Mouse (Mus musculus) embryonic facial prominence, embryonic 13.5 days (tissue): ENCODE measurements around the gene Prr23a3. TPM values are rescaled to one million over a fixed set of nuclear protein-coding genes. Genes with fewer than 3 reads are reported as not detected.

ENCODE experiments used
- ATAC-seq: fragments of 200-750 bp; cut with Nextera tagmentation; 2 replicates; pipeline ENCODE4 v1.8.0; 2017; ENCODE audit warnings: low read depth; ENCODE audit not compliant: insufficient number of reproducible peaks, insufficient read depth, low FRiP score, low TSS enrichment
- H3K27ac ChIP-seq: fragments of 300-500 bp; sonication (generic); 2 replicates; pipeline ENCODE4 v1.5.1; 2015; ENCODE audit warnings: moderate library complexity, mild to moderate bottlenecking, inconsistent platforms
- H3K27me3 ChIP-seq: fragments of 300-500 bp; sonication (generic); 2 replicates; pipeline ENCODE4 v1.6.1; 2015; ENCODE audit warnings: mild to moderate bottlenecking, inconsistent platforms
- H3K36me3 ChIP-seq: fragments of 300-500 bp; sonication (generic); 2 replicates; pipeline ENCODE4 v1.6.1; 2015; ENCODE audit warnings: mild to moderate bottlenecking, inconsistent platforms
- H3K4me1 ChIP-seq: fragments of 300-500 bp; sonication (generic); 2 replicates; pipeline ENCODE4 v1.6.1; 2015; ENCODE audit warnings: inconsistent platforms
- H3K4me2 ChIP-seq: fragments of 300-500 bp; sonication (generic); 2 replicates; pipeline ENCODE4 v1.6.1; 2015; ENCODE audit warnings: moderate library complexity, mild to moderate bottlenecking, inconsistent platforms
- H3K4me3 ChIP-seq: fragments of 300-500 bp; sonication (generic); 2 replicates; pipeline ENCODE4 v1.5.1; 2015; ENCODE audit warnings: mild to moderate bottlenecking, inconsistent platforms
- H3K9ac ChIP-seq: fragments of 300-500 bp; sonication (generic); 2 replicates; pipeline ENCODE4 v1.6.1; 2015; ENCODE audit warnings: mild to moderate bottlenecking, inconsistent platforms
- H3K9me3 ChIP-seq: fragments of 300-500 bp; sonication (generic); 2 replicates; pipeline ENCODE4 v1.6.1; 2016; ENCODE audit warnings: inconsistent platforms
- WGBS: fragments of 180-500 bp; shearing (Covaris S2); methylation state at CpG from one replicate; pipeline ENCODE4 v1.1.7; 2015; ENCODE audit warnings: mixed read lengths; 5-methylcytosine and 5-hydroxymethylcytosine counted together
- polyA plus RNA-seq: library from polyadenylated mRNA; unstranded; fragments of >200 nt; fragmentation: Nextera tagmentation; extraction: Ambion mirVana; gene quantifications from 2 replicates; pipeline ENCODE4 v1.2.1, GENCODE M21; 2015

Prr23a3 gene
- polyA plus RNA-seq, 1 experiment from 2014 or later, result not detected

- no peak for ATAC-seq
- 75% methylated on average over 3 of the region's 3 CpGs for WGBS
These were observed 1.1 kb upstream of the Prr23a3 start for GRCm38 (mm10) chr9:98863463-98863862.

GRCm38 (mm10) chr9:98901486-98901885, 36.9 kb downstream of the Prr23a3 start:
- Histone ChIP-seq H3K27ac (no peak overlapping the region), H3K4me2 (no peak overlapping the region), H3K4me1 (no peaks in the 10 kb centered on the region), H3K4me3 (no peak overlapping the region), H3K27me3 (no peaks in the 10 kb centered on the region), H3K9ac (no peak overlapping the region), H3K9me3 (peaks cover 13% of the 10 kb centered on the region), H3K36me3 (no peaks in the 10 kb centered on the region)
- WGBS, result 78% methylated on average over 1 of the region's 1 CpGs
- no peak for ATAC-seq

More at GRCm38 (mm10) chr9:98863463-98863862, 1.1 kb upstream of the Prr23a3 start:
- Histone ChIP-seq H3K27ac (no peak overlapping the region), H3K4me2 (no peak overlapping the region), H3K36me3 (no peaks in the 10 kb centered on the region), H3K9me3 (no peaks in the 10 kb centered on the region; the same call in 1 of the 2 replicates), H3K4me1 (no peaks in the 10 kb centered on the region), H3K27me3 (peaks cover 12% of the 10 kb centered on the region), H3K9ac (no peak overlapping the region), H3K4me3 (no peak overlapping the region)

GRCm38 (mm10) chr9:98902819-98903218, 38.3 kb downstream of the Prr23a3 start, which contains the start of gene 7420426K07Rik:
7420426K07Rik (plus strand) TSS chr9:98903119.
- Histone ChIP-seq H3K9me3 (peaks cover 4% of the 10 kb centered on the region; the same call in 1 of the 2 replicates), H3K4me2 (no peak within 1 kb of the TSS), H3K4me3 (no peak within 1 kb of the TSS), H3K36me3 (no peaks in the 10 kb centered on the region), H3K27ac (no peak within 1 kb of the TSS), H3K4me1 (no peaks in the 10 kb centered on the region), H3K27me3 (no peaks in the 10 kb centered on the region), H3K9ac (no peak within 1 kb of the TSS)
- ATAC-seq, result no peak
- WGBS, result 86% methylated on average over 2 of the region's 2 CpGs

Other genes starting within 250 kb of the Prr23a3 start
- not detected in 2 replicates for gene Prr23a1, start 22.3 kb upstream of the Prr23a3 start, polyA plus RNA-seq
- gene Prr23a2, start 8.3 kb upstream of the Prr23a3 start, polyA plus RNA-seq, result not detected in 2 replicates
- not detected in 2 replicates for gene 7420426K07Rik, start 38.4 kb downstream of the Prr23a3 start, polyA plus RNA-seq
- 1.2 and 1.7 TPM in 2 replicates for gene Foxl2, start 90.5 kb downstream of the Prr23a3 start, polyA plus RNA-seq
- gene Faim, start 121.6 kb downstream of the Prr23a3 start, polyA plus RNA-seq, result 48.8 and 59.1 TPM in 2 replicates
- gene Gm1123, start 170.9 kb downstream of the Prr23a3 start, polyA plus RNA-seq, result 0.45 TPM in 1 of 2 replicates, not detected in the other